Mouse (Mus musculus): ENCODE data around the gene Zfp654. TPM values are rescaled to one million over a fixed set of nuclear protein-coding genes. Genes with fewer than 3 reads are reported as not detected.

Gene Zfp654
- polyA plus RNA-seq (2012; rRNA removed) = 0.77 and 0.88 TPM in 2 replicates

DNA sequence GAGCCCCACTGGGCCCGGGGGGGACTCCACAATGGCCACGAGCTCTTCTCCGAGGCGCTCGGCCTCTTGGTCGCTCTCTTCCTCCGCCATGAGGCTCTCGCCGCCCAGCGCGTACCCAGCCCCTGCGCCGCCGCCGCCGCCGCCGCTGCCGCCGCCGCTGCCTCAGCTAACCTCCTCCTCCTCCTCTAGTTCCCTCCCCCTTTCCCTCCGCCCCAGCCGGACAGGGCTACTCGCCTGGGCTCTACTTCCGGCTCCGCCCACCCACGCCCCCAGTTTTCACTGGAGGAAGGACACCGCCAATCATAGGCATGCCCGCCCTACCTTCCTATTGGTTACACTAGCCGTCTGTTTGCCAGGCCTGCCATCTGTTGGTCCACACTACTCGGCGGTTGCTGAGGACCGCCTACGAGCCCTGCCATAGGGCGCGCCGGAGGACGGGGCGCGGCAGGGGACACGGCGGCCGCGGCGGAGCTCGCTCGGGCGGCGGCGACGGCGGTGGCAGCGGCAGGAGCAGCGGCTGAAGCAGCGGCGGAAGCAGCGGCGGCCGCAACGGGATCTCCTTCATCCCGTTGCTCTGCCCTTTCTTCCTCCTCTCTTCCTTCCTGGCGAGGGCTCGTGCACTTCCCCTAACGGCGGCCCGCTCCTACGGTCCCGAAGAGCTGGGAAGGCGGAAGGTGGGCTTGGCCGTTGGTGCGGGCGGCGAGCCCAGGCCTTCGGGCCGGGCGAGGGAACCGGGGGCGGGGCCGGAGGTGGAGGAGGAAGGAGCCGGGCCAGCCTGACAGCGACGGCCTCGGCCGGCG is at the start of gene Zfp654, which contains the start of gene Cggbp1:
Zfp654 (minus strand) TSS at position 90 of the 800 bp plus-strand sequence.
Cggbp1 (plus strand) TSS at position 434 of the 800 bp plus-strand sequence.

GRCm38 (mm10) chr16:64770521-64771430 is 80.7 kb downstream of the Zfp654 start, which contains the start of gene 4930453N24Rik:
TSS of gene 4930453N24Rik (minus strand) at chr16:64771161.

Other genes starting within 250 kb of the Zfp654 start
- not detected in 2 replicates for gene Csnka2ip, start 249.2 kb downstream of the Zfp654 start, polyA plus RNA-seq (2012; rRNA removed)
- gene 4930453N24Rik, start 80.5 kb downstream of the Zfp654 start, polyA plus RNA-seq (2012; rRNA removed) = 2.4 and 5.1 TPM in 2 replicates
- gene Cggbp1, start 344 bp upstream of the Zfp654 start, polyA plus RNA-seq (2012; rRNA removed) = 7.8 and 9.6 TPM in 2 replicates